Mouse (Mus musculus) cortical plate, adult 2 months (tissue): ENCODE results near the gene Smarcd2. TPM values are rescaled to one million over a fixed set of nuclear protein-coding genes. Genes with fewer than 3 reads are reported as not detected.
"Not testable (repeated sequence)": the region's sequence is repeated elsewhere in the genome, so short reads cannot be mapped to it uniquely, and the experiment has no call there.

Experiments used
- H3K27ac ChIP-seq: fragments of 200-500 bp; 2 replicates; pipeline ENCODE4 v1.5.1; 2012; ENCODE audit warnings: low read length, control low read depth, inconsistent platforms; ENCODE audit not compliant: insufficient read depth
- H3K4me1 ChIP-seq: fragments of 200-500 bp; 2 replicates; pipeline ENCODE4 v1.6.1; 2011; ENCODE audit warnings: low read length; ENCODE audit not compliant: control insufficient read depth, insufficient read depth
- H3K4me3 ChIP-seq: fragments of 200-500 bp; 2 replicates; pipeline ENCODE4 v1.5.1; 2011; ENCODE audit warnings: mild to moderate bottlenecking, low read length, control low read depth; ENCODE audit not compliant: insufficient read depth
- CTCF ChIP-seq: fragments of 200-500 bp; IDR thresholded peaks from 2 replicates; pipeline ENCODE4 v1.5.1; 2011; ENCODE audit warnings: mild to moderate bottlenecking, control low read depth, low read length; ENCODE audit not compliant: insufficient read depth; ENCODE audit errors: extremely low read depth
- POLR2A ChIP-seq: fragments of 200-500 bp; IDR thresholded peaks from 2 replicates; pipeline ENCODE4 v1.6.1; 2011; ENCODE audit warnings: mild to moderate bottlenecking, low read length, control low read depth; ENCODE audit not compliant: insufficient read depth; ENCODE audit errors: extremely low read depth
- polyA plus RNA-seq: library from polyadenylated mRNA; depleted of rRNA; stranded (reverse); fragments of >200 nt; gene quantifications from 2 replicates; pipeline ENCODE4 v1.2.3, GENCODE M21; 2012

The Smarcd2 gene
- polyA plus RNA-seq, 1 experiment, result 32.3 TPM

GRCm38 (mm10) chr11:106255685-106256451, 16.9 kb downstream of the Smarcd2 start, which contains the start of the genes Ftsj3 and Psmc5:
TSS of gene Ftsj3 (minus strand) at chr11:106256079.
TSS of gene Psmc5 (plus strand) at chr11:106256154.
- TF ChIP-seq CTCF (no peak), POLR2A (peak; percentile 88)
- H3K4me3 ChIP-seq, result peak within 1 kb of the TSS; percentile 91
- peaks cover 5% of the 10 kb centered on the region; the same call in 1 of the 2 replicates for H3K4me1 ChIP-seq
- H3K27ac ChIP-seq, result peak within 1 kb of the TSS; percentile 77

- no peak for TF ChIP-seq CTCF
- TF ChIP-seq POLR2A, result no peak
- H3K27ac ChIP-seq, result no peak overlapping the region
- peak overlapping the region; percentile 91 for H3K4me3 ChIP-seq
- H3K4me1 ChIP-seq, result peaks cover 3% of the 10 kb centered on the region; the same call in 1 of the 2 replicates
These were observed 17.6 kb downstream of the Smarcd2 start for GRCm38 (mm10) chr11:106255174-106255573.

GRCm38 (mm10) chr11:106254767-106255166, 18.0 kb downstream of the Smarcd2 start:
- H3K4me1 ChIP-seq, result peaks cover 3% of the 10 kb centered on the region; the same call in 1 of the 2 replicates
- TF ChIP-seq CTCF (no peak), POLR2A (no peak)
- H3K4me3 ChIP-seq, result peak overlapping the region; percentile 91; the same call in 1 of the 2 replicates
- H3K27ac ChIP-seq, result no peak overlapping the region

GRCm38 (mm10) chr11:106249326-106249725, 23.4 kb downstream of the Smarcd2 start:
- no peak for TF ChIP-seq POLR2A
- no peak for TF ChIP-seq CTCF
- Histone ChIP-seq H3K4me3 (no peak overlapping the region), H3K4me1 (no peaks in the 10 kb centered on the region), H3K27ac (no peak overlapping the region)

- Histone ChIP-seq H3K4me3 (no peak overlapping the region), H3K4me1 (no peaks in the 10 kb centered on the region), H3K27ac (no peak overlapping the region)
- TF ChIP-seq CTCF, result 0 out of 2 replicates have a peak, but pooled peaks have one; percentile 13
- no peak for TF ChIP-seq POLR2A
These were observed 25.9 kb downstream of the Smarcd2 start for GRCm38 (mm10) chr11:106246834-106247233.

- H3K4me1 ChIP-seq, H3K4me3 ChIP-seq, H3K27ac ChIP-seq: not testable (repeated sequence)
These were observed 38.8 kb downstream of the Smarcd2 start for GRCm38 (mm10) chr11:106233978-106234377.

GRCm38 (mm10) chr11:106220603-106221002, 52.2 kb downstream of the Smarcd2 start:
- Histone ChIP-seq H3K4me3 (no peak overlapping the region), H3K4me1 (no peaks in the 10 kb centered on the region; the same call in 1 of the 2 replicates), H3K27ac (no peak overlapping the region)
- TF ChIP-seq POLR2A (no peak), CTCF (no peak)

GRCm38 (mm10) chr11:106216730-106217490, 55.9 kb downstream of the Smarcd2 start, which contains the start of gene Ddx42:
TSS of gene Ddx42 (plus strand) at chr11:106216926.
- peak within 1 kb of the TSS; percentile 68 for H3K4me3 ChIP-seq
- H3K4me1 ChIP-seq, result peaks cover 1% of the 10 kb centered on the region; the same call in 1 of the 2 replicates
- peak within 1 kb of the TSS; percentile 76 for H3K27ac ChIP-seq
- TF ChIP-seq POLR2A (0 out of 2 replicates have a peak, but pooled peaks have one; percentile 39), CTCF (no peak)

- peaks cover 1% of the 10 kb centered on the region; the same call in 1 of the 2 replicates for H3K4me1 ChIP-seq
- TF ChIP-seq POLR2A, result peak; percentile 73
- no peak for TF ChIP-seq CTCF
- H3K27ac ChIP-seq, result peak within 1 kb of the TSS; percentile 76
- H3K4me3 ChIP-seq, result peak within 1 kb of the TSS; percentile 68
These were observed 56.6 kb downstream of the Smarcd2 start, which contains the start of gene Ccdc47 for GRCm38 (mm10) chr11:106215927-106216729. TSS of gene Ccdc47 (minus strand) at chr11:106216344.
